In the genomic region with DNA sequence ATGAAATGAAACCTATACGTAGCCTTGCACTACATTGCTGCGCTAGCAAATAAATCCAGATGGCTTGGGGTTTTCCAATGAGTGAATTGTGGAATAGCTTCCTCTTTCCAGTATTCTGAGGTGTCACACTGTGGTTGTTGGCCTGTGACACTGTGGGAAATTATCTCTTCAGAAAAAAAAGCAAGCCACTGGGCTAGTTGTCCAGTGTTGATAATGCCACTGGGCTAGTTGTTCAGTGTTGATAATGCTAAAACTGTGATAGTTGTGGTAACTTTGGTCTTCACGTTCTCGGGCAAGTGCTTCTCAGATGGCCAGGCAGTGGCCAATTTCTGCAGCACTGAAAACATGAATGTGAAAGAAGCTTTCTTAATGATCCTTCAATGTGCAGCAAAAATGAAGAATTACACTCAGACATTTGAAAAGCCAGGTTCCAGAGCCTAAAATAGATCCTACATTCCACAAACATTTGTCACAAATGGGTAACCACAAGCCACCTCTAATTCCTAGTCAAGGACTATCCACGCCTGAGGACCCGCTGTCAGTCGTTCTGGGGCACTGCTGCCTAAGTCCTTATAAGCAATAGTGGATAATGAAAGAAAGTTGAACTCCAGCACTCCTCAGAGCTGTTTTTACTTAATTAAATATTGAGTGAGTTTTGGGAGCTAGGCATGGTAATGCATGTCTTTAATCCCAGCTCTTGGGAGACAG, we compare ENCODE assay signal across 22 mouse cellular contexts.
DNase-seq lines count a peak whose midpoint lies in the region; ATAC-seq and TF ChIP-seq lines count a peak whose summit lies in the region.
"Had no signal": no experiment of that assay in that cellular context is flagged by ENCODE, and none has a peak within 500 bp of the region (broad histone marks: within the 10 kb centered on the region; RNA-seq: fewer than 3 reads in every experiment).

No protein-coding gene starts in this region.

- no peak for TF ChIP-seq EP300 in stomach, postnatal 0 days (optimal IDR thresholded peaks at IDR 0.05)
- TF ChIP-seq EP300 in lung, postnatal 0 days (IDR thresholded peaks at IDR 0.05), result no peak

- ATAC-seq in stomach, embryonic 15.5 days (ENCODE audit: insufficient read depth, low FRiP score, low read depth), result peak; percentile 58; the same call in 1 of the 2 replicates
- no peak for ATAC-seq in stomach, postnatal 0 days (ENCODE audit: low FRiP score, low TSS enrichment)
- ATAC-seq in liver, embryonic 12.5 days, result peak; percentile 70
- ATAC-seq in lung, postnatal 0 days, result no peak
- ATAC-seq: activated CD4-positive, CD25-positive, alpha-beta regulatory T cell, adult 4 months; forebrain, embryonic 13.5 days; hindbrain, postnatal 0 days; midbrain, embryonic 15.5 days had no signal

- no peak for TF ChIP-seq CTCF in stomach, postnatal 0 days (IDR thresholded peaks at IDR 0.05; ENCODE audit: low read depth)
- TF ChIP-seq CTCF in lung, postnatal 0 days (IDR thresholded peaks at IDR 0.05), result no peak

- H3K27me3 ChIP-seq in stomach, embryonic 15.5 days (replicated peaks), result no peaks in the 10 kb centered on the region
- no peaks in the 10 kb centered on the region for H3K27me3 ChIP-seq in stomach, postnatal 0 days (ENCODE audit: control insufficient read depth, insufficient read depth, low read length)
- no peaks in the 10 kb centered on the region for H3K27me3 ChIP-seq in liver, embryonic 12.5 days (replicated peaks)
- no peaks in the 10 kb centered on the region for H3K27me3 ChIP-seq in lung, postnatal 0 days (replicated peaks; ENCODE audit: insufficient read depth, low read length)
- H3K27me3 ChIP-seq: forebrain, embryonic 13.5 days; midbrain, embryonic 15.5 days had no signal

- no peak overlapping the region for H3K4me2 ChIP-seq in stomach, embryonic 15.5 days
- no peak overlapping the region for H3K4me2 ChIP-seq in stomach, postnatal 0 days (replicated peaks; ENCODE audit: low read depth)
- H3K4me2 ChIP-seq in liver, embryonic 12.5 days, result peak overlapping the region; percentile 57
- no peak overlapping the region for H3K4me2 ChIP-seq in lung, postnatal 0 days (replicated peaks; ENCODE audit: low read depth, low read length)
- H3K4me2 ChIP-seq: forebrain, embryonic 13.5 days; midbrain, embryonic 15.5 days had no signal

- no peak overlapping the region for H3K27ac ChIP-seq in stomach, embryonic 15.5 days
- H3K27ac ChIP-seq in stomach, postnatal 0 days (replicated peaks), result no peak overlapping the region
- peak overlapping the region; percentile 57 for H3K27ac ChIP-seq in liver, embryonic 12.5 days
- H3K27ac ChIP-seq in lung, postnatal 0 days (ENCODE audit: low read length), result no peak overlapping the region
- H3K27ac ChIP-seq: forebrain, embryonic 13.5 days; hindbrain, postnatal 0 days; layer of hippocampus, adult 2 months; left cerebral cortex, adult 2 months; limb, embryonic 10.5 days; macrophage; midbrain, embryonic 15.5 days had no signal

- H3K9me3 ChIP-seq in stomach, embryonic 15.5 days, result no peaks in the 10 kb centered on the region
- no peaks in the 10 kb centered on the region for H3K9me3 ChIP-seq in stomach, postnatal 0 days (ENCODE audit: control insufficient read depth, low read length)
- H3K9me3 ChIP-seq in liver, embryonic 12.5 days (replicated peaks), result no peaks in the 10 kb centered on the region
- H3K9me3 ChIP-seq in lung, postnatal 0 days (ENCODE audit: low read length), result no peaks in the 10 kb centered on the region
- H3K9me3 ChIP-seq: forebrain, embryonic 13.5 days; limb, embryonic 10.5 days; midbrain, embryonic 15.5 days had no signal

- WGBS in stomach, embryonic 15.5 days, result 80% methylated on average over 7 of the region's 7 CpGs
- 87% methylated on average over 7 of the region's 7 CpGs for WGBS in stomach, postnatal 0 days
- 30% methylated on average over 7 of the region's 7 CpGs for WGBS in liver, embryonic 12.5 days (ENCODE audit: insufficient replicate concordance)
- 82% methylated on average over 7 of the region's 7 CpGs for WGBS in lung, postnatal 0 days

- H3K4me3 ChIP-seq in stomach, embryonic 15.5 days (replicated peaks), result no peak overlapping the region
- no peak overlapping the region for H3K4me3 ChIP-seq in stomach, postnatal 0 days (ENCODE audit: low read depth, low read length)
- H3K4me3 ChIP-seq in liver, embryonic 12.5 days, result 0 out of 2 replicates have a peak overlapping the region, but pooled peaks have one; percentile 12
- H3K4me3 ChIP-seq in lung, postnatal 0 days (ENCODE audit: low read depth, low read length), result no peak overlapping the region
- H3K4me3 ChIP-seq: forebrain, embryonic 13.5 days; layer of hippocampus, adult 2 months; left cerebral cortex, adult 2 months; limb, embryonic 10.5 days; midbrain, embryonic 15.5 days had no signal

- H3K36me3 ChIP-seq in stomach, embryonic 15.5 days, result no peaks in the 10 kb centered on the region
- no peaks in the 10 kb centered on the region for H3K36me3 ChIP-seq in stomach, postnatal 0 days (ENCODE audit: control insufficient read depth, insufficient read depth, low read length)
- no peaks in the 10 kb centered on the region for H3K36me3 ChIP-seq in liver, embryonic 12.5 days
- H3K36me3 ChIP-seq in lung, postnatal 0 days (ENCODE audit: insufficient read depth, low read length), result no peaks in the 10 kb centered on the region
- H3K36me3 ChIP-seq: limb, embryonic 10.5 days; midbrain, embryonic 15.5 days had no signal

- no peaks in the 10 kb centered on the region for H3K4me1 ChIP-seq in stomach, embryonic 15.5 days
- no peaks in the 10 kb centered on the region for H3K4me1 ChIP-seq in stomach, postnatal 0 days (replicated peaks; ENCODE audit: control insufficient read depth, insufficient read depth)
- peaks cover 60% of the 10 kb centered on the region for H3K4me1 ChIP-seq in liver, embryonic 12.5 days
- H3K4me1 ChIP-seq in lung, postnatal 0 days (ENCODE audit: insufficient read depth, low read depth, low read length), result no peaks in the 10 kb centered on the region

- H3K9ac ChIP-seq in stomach, embryonic 15.5 days, result no peak overlapping the region
- H3K9ac ChIP-seq in stomach, postnatal 0 days (ENCODE audit: low read length), result no peak overlapping the region
- H3K9ac ChIP-seq in liver, embryonic 12.5 days, result 0 out of 2 replicates have a peak overlapping the region, but pooled peaks have one; percentile 14
- H3K9ac ChIP-seq in lung, postnatal 0 days (replicated peaks; ENCODE audit: low read depth), result no peak overlapping the region
- H3K9ac ChIP-seq: forebrain, embryonic 13.5 days; midbrain, embryonic 15.5 days had no signal

- no peak for DNase-seq in stomach, postnatal 0 days (ENCODE audit: low spot score)
- DNase-seq in c-Kit-positive CD71-positive TER-119-positive erythroid progenitor cells, embryonic 14.5 days (ENCODE audit: low spot score), result peak; percentile 69
- no peak for DNase-seq in thymus, postnatal 25 days
- DNase-seq in layer of hippocampus, postnatal 25 days (ENCODE audit: extremely low spot score in 1 of 2, low spot score in 1 of 2), result no peak
- DNase-seq in lung, postnatal 0 days (ENCODE audit: low spot score), result no peak
- DNase-seq: adrenal gland, postnatal 25 days; cerebellum, adult 2 months; kidney, adult 11 months; kidney, postnatal 10 days; lung, adult 2 months; right cerebral cortex, adult 18-20 months; thymus, postnatal 14 days had no signal

Comparison
In these comparisons a context has a peak if more than half of its experiments do, and no peak if none do; other contexts are left out.
1. ATAC-seq: peak in stomach, embryonic 15.5 days (single experiment) and liver, embryonic 12.5 days (single experiment); none in stomach, postnatal 0 days (single experiment) and lung, postnatal 0 days (single experiment).